Comparison of ENCODE assay signal across 14 mouse cellular contexts in genomic region chr8:107699307-107699706, GRCm38 (mm10).
DNase-seq lines count a peak whose midpoint lies in the region; ATAC-seq and TF ChIP-seq lines count a peak whose summit lies in the region.
"Had no signal": no experiment of that assay in that cellular context is flagged by ENCODE, and none has a peak within 500 bp of the region (broad histone marks: within the 10 kb centered on the region; RNA-seq: fewer than 3 reads in every experiment).

No protein-coding gene starts in this region.

- H3K4me2 ChIP-seq in heart, embryonic 11.5 days, result no peak overlapping the region
- H3K4me2 ChIP-seq in midbrain, embryonic 11.5 days, result no peak overlapping the region
- H3K4me2 ChIP-seq in limb, embryonic 14.5 days (replicated peaks; ENCODE audit: low read depth, low read length, severe bottlenecking), result peak overlapping the region; percentile 28
- H3K4me2 ChIP-seq in neural tube, embryonic 15.5 days, result peak overlapping the region; percentile 9; the same call in 1 of the 2 replicates
- H3K4me2 ChIP-seq: liver, embryonic 13.5 days; neural tube, embryonic 12.5 days had no signal

- H3K36me3 ChIP-seq in heart, embryonic 10.5 days, result no peaks in the 10 kb centered on the region
- H3K36me3 ChIP-seq in heart, embryonic 11.5 days (ENCODE audit: control insufficient read depth, insufficient read depth, low read length), result no peaks in the 10 kb centered on the region
- no peaks in the 10 kb centered on the region for H3K36me3 ChIP-seq in midbrain, embryonic 11.5 days (ENCODE audit: control insufficient read depth, insufficient read depth, low read length)
- H3K36me3 ChIP-seq in midbrain, embryonic 10.5 days, result no peaks in the 10 kb centered on the region
- H3K36me3 ChIP-seq in limb, embryonic 14.5 days (ENCODE audit: control insufficient read depth, insufficient read depth, low read length), result no peaks in the 10 kb centered on the region
- H3K36me3 ChIP-seq in neural tube, embryonic 15.5 days, result no peaks in the 10 kb centered on the region
- H3K36me3 ChIP-seq: liver, embryonic 13.5 days; neural tube, embryonic 12.5 days had no signal

- 37% methylated on average over 7 of the region's 7 CpGs for WGBS in heart, embryonic 10.5 days
- WGBS in heart, embryonic 11.5 days (ENCODE audit: insufficient replicate concordance), result 44% methylated on average over 7 of the region's 7 CpGs
- 29% methylated on average over 7 of the region's 7 CpGs for WGBS in midbrain, embryonic 11.5 days
- 38% methylated on average over 7 of the region's 7 CpGs for WGBS in midbrain, embryonic 10.5 days
- 18% methylated on average over 7 of the region's 7 CpGs for WGBS in limb, embryonic 14.5 days
- 22% methylated on average over 7 of the region's 7 CpGs for WGBS in neural tube, embryonic 15.5 days

- ATAC-seq in heart, embryonic 11.5 days (replicated peaks; ENCODE audit: insufficient number of reproducible peaks, low FRiP score, low TSS enrichment), result no peak
- ATAC-seq in midbrain, embryonic 11.5 days (ENCODE audit: low FRiP score), result no peak
- peak; percentile 72 for ATAC-seq in limb, embryonic 14.5 days (ENCODE audit: low FRiP score, low read depth)
- no peak for ATAC-seq in neural tube, embryonic 15.5 days (ENCODE audit: low FRiP score)
- no peak for ATAC-seq in erythroid progenitor cell, adult 5-6 weeks (replicated peaks; ENCODE audit: low FRiP score, poor library complexity, severe bottlenecking)

- no peaks in the 10 kb centered on the region for H3K9me3 ChIP-seq in heart, embryonic 10.5 days
- no peaks in the 10 kb centered on the region for H3K9me3 ChIP-seq in heart, embryonic 11.5 days (replicated peaks; ENCODE audit: control insufficient read depth, low read length)
- no peaks in the 10 kb centered on the region for H3K9me3 ChIP-seq in midbrain, embryonic 11.5 days (ENCODE audit: control insufficient read depth, low read length)
- no peaks in the 10 kb centered on the region for H3K9me3 ChIP-seq in midbrain, embryonic 10.5 days (replicated peaks)
- H3K9me3 ChIP-seq in limb, embryonic 14.5 days (ENCODE audit: control insufficient read depth, low read length), result no peaks in the 10 kb centered on the region
- H3K9me3 ChIP-seq in neural tube, embryonic 15.5 days (replicated peaks), result no peaks in the 10 kb centered on the region
- H3K9me3 ChIP-seq: liver, embryonic 13.5 days; neural tube, embryonic 12.5 days had no signal

- H3K4me1 ChIP-seq in heart, embryonic 10.5 days, result no peaks in the 10 kb centered on the region
- no peaks in the 10 kb centered on the region for H3K4me1 ChIP-seq in heart, embryonic 11.5 days (ENCODE audit: control insufficient read depth, insufficient read depth, low read length)
- 0 out of 2 replicates have a peak, but pooled peaks cover 5% of the 10 kb centered on the region for H3K4me1 ChIP-seq in midbrain, embryonic 11.5 days (ENCODE audit: control insufficient read depth, insufficient read depth, low read length)
- H3K4me1 ChIP-seq in midbrain, embryonic 10.5 days, result peaks cover 27% of the 10 kb centered on the region
- peaks cover 28% of the 10 kb centered on the region for H3K4me1 ChIP-seq in limb, embryonic 14.5 days (ENCODE audit: control insufficient read depth, insufficient read depth, low read length)
- H3K4me1 ChIP-seq in neural tube, embryonic 15.5 days, result peaks cover 27% of the 10 kb centered on the region
- H3K4me1 ChIP-seq: liver, embryonic 13.5 days had no signal

- H3K27ac ChIP-seq in heart, embryonic 10.5 days, result no peak overlapping the region
- H3K27ac ChIP-seq in heart, embryonic 11.5 days (ENCODE audit: low read depth, low read length), result no peak overlapping the region
- no peak overlapping the region for H3K27ac ChIP-seq in midbrain, embryonic 11.5 days (ENCODE audit: low read depth, low read length)
- no peak overlapping the region for H3K27ac ChIP-seq in midbrain, embryonic 10.5 days (replicated peaks)
- H3K27ac ChIP-seq in limb, embryonic 14.5 days (replicated peaks; ENCODE audit: low read depth, low read length), result peak overlapping the region; percentile 48; the same call in 1 of the 2 replicates
- H3K27ac ChIP-seq in neural tube, embryonic 15.5 days (replicated peaks), result peak overlapping the region; percentile 62
- H3K27ac ChIP-seq: liver, embryonic 13.5 days; neural tube, embryonic 12.5 days had no signal

- peak; percentile 50 for DNase-seq in heart, embryonic 10.5 days (ENCODE audit: low spot score)
- peak; percentile 82 for DNase-seq in midbrain, embryonic 11.5 days (ENCODE audit: low spot score, missing footprints)
- no peak for DNase-seq in midbrain, embryonic 10.5 days (ENCODE audit: low spot score)
- DNase-seq in limb, embryonic 14.5 days (ENCODE audit: low spot score), result peak; percentile 84
- DNase-seq: adrenal gland, postnatal 25 days; heart, postnatal 4 days; liver, embryonic 13.5 days; right cerebral cortex, adult 18-20 months; thymus, adult 2 months had no signal

- H3K27me3 ChIP-seq in heart, embryonic 10.5 days (ENCODE audit: insufficient read depth, poor library complexity, severe bottlenecking), result no peaks in the 10 kb centered on the region
- no peaks in the 10 kb centered on the region for H3K27me3 ChIP-seq in heart, embryonic 11.5 days (ENCODE audit: control insufficient read depth, insufficient read depth, low read length)
- H3K27me3 ChIP-seq in midbrain, embryonic 11.5 days (ENCODE audit: control insufficient read depth, insufficient read depth, low read length), result no peaks in the 10 kb centered on the region
- no peaks in the 10 kb centered on the region for H3K27me3 ChIP-seq in midbrain, embryonic 10.5 days (ENCODE audit: low read depth, poor library complexity, severe bottlenecking)
- H3K27me3 ChIP-seq in limb, embryonic 14.5 days (ENCODE audit: control insufficient read depth, insufficient read depth, low read length), result no peaks in the 10 kb centered on the region
- no peaks in the 10 kb centered on the region for H3K27me3 ChIP-seq in neural tube, embryonic 15.5 days (replicated peaks)
- H3K27me3 ChIP-seq: liver, embryonic 13.5 days; neural tube, embryonic 12.5 days had no signal

- no peak overlapping the region for H3K9ac ChIP-seq in heart, embryonic 11.5 days (ENCODE audit: low read depth, low read length)
- no peak overlapping the region for H3K9ac ChIP-seq in midbrain, embryonic 11.5 days (ENCODE audit: low read length)
- no peak overlapping the region for H3K9ac ChIP-seq in limb, embryonic 14.5 days (ENCODE audit: low read depth, low read length, severe bottlenecking)
- H3K9ac ChIP-seq in neural tube, embryonic 15.5 days (replicated peaks), result no peak overlapping the region
- H3K9ac ChIP-seq: liver, embryonic 13.5 days; neural tube, embryonic 12.5 days had no signal

- no peak overlapping the region for H3K4me3 ChIP-seq in heart, embryonic 10.5 days
- no peak overlapping the region for H3K4me3 ChIP-seq in heart, embryonic 11.5 days (ENCODE audit: low read depth, low read length)
- no peak overlapping the region for H3K4me3 ChIP-seq in midbrain, embryonic 11.5 days (ENCODE audit: low read depth, low read length)
- no peak overlapping the region for H3K4me3 ChIP-seq in midbrain, embryonic 10.5 days
- H3K4me3 ChIP-seq in limb, embryonic 14.5 days (replicated peaks; ENCODE audit: low read length), result no peak overlapping the region
- H3K4me3 ChIP-seq in neural tube, embryonic 15.5 days (replicated peaks), result no peak overlapping the region
- H3K4me3 ChIP-seq: erythroblast, embryonic 14.5 days; liver, embryonic 13.5 days; neural tube, embryonic 12.5 days had no signal

- no peak for TF ChIP-seq POLR2A in limb, embryonic 14.5 days (IDR thresholded peaks at IDR 0.05; ENCODE audit: borderline replicate concordance, extremely low read depth, insufficient read depth, insufficient read length)

Comparison
In these comparisons a context has a peak if more than half of its experiments do, and no peak if none do; other contexts are left out.
1. H3K27ac ChIP-seq: peak in limb, embryonic 14.5 days (single experiment) and neural tube, embryonic 15.5 days (single experiment); none in heart, embryonic 10.5 days (single experiment), heart, embryonic 11.5 days (single experiment), midbrain, embryonic 11.5 days (single experiment) and midbrain, embryonic 10.5 days (single experiment).
2. H3K4me2 ChIP-seq: peak in limb, embryonic 14.5 days (single experiment) and neural tube, embryonic 15.5 days (single experiment); none in heart, embryonic 11.5 days (single experiment) and midbrain, embryonic 11.5 days (single experiment).